Mouse (Mus musculus): Measurements from ENCODE around the gene Tsc1.

Tsc1 gene

DNA sequence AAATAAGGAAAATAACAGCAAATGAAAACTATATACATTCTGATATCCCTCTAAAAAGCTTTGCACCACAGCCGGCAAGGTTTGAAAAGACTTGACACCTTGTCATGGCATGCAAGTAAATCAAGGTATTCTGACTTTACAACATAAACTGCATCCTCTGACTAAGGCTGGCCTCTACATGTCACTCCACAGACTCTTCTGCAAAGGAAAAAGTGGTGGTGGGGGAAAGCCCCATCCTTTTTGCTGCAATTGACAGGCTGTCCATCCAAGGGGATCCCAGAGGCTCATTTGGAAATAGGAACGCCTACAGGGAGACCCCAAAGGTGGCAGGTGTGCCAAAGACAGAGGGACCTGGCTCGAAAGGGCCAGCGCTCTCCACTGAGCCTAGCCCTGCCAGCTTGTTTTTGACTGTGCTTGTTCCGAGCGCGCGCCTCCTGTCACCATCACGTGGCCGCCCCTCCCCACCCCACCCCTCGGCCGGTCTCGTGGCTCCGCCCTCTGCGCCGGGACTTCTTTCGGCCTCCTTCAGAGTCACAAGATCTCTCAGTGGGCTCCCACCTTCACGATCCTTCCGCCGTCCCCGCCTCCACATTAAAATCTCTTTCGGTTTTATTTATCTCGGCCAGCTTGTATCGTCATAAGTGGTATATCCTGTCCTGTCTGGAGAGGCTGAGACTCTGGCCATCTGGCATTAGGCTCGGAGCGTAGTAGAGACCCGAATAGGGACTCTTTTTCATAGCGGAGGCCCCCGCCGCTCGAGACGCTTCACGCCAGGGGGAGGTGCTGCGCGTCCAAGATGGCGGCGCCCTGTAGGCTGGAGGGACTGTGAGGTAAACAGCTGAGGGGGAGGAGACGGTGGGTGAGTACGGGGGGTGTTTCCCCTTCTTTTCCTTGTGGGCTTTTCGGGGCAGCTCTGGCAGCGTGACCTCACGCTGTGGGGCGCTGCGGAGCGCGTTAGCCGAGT, at the start of gene Tsc1:
Gene Tsc1 (plus strand): TSS at position 768 of the 964 bp plus-strand sequence.
- peak; percentile 94 for DNase-seq (ENCODE audit: low spot score)

DNA sequence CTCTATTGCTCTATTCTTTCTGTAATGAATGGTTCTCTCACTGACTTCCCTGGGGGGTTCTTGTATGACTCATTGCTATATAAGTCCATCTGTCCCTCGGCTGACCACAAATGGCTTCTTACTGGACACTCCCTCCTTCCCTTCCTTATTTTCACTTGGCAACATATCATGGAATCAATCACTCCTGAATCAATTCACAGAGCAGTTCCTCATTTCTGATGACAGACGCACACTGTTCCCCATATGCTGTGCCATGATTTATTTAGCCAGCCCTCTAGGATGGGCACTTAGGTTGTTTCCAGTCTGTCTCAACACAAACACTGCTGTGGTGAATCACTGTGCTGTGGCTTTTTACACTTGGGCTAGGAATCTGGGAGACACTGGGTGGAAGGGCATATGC, 49.5 kb upstream of the Tsc1 start:
- DNase-seq (ENCODE audit: low spot score), result no peak

DNA sequence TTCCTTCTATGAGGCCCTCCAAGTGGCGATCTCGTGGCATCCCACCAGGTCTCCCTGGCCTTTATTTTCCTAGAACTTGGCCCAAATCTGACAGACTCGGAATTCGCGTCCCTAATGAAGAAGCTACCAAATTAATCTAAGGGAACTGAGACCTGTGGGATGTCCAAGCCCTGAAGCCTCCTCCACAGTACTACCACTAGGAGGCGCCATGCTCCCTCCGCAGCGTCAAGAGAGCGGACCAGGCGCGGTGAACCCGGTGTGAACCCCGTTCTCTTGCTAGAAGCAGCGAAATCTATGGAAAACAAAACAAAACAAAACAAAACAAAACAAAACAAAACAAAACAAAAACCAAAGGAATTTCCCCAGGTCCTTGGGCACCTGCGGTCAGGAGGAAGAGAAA, 48.2 kb upstream of the Tsc1 start:
- DNase-seq (ENCODE audit: low spot score), result peak; percentile 38

DNA sequence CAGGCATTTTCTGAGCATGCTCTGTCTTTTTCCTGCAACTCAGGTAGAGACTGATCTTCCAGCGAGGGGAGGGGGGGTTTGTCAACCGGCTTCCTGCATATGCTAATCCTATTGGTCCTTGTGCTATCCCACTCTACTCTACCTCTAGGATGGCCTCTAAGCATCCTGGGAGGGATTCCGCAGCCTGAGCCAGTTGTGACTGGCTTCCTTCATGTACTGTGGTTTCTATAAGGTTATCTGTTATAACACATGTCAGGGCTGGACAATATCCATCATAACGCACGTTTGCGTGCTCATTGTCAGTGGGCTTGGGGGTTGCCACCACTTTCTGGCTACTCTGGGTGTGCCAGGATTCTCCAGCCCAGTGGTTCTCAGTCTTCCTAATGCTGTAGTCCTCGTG, 45.0 kb upstream of the Tsc1 start:
- DNase-seq (ENCODE audit: low spot score), result no peak

DNA sequence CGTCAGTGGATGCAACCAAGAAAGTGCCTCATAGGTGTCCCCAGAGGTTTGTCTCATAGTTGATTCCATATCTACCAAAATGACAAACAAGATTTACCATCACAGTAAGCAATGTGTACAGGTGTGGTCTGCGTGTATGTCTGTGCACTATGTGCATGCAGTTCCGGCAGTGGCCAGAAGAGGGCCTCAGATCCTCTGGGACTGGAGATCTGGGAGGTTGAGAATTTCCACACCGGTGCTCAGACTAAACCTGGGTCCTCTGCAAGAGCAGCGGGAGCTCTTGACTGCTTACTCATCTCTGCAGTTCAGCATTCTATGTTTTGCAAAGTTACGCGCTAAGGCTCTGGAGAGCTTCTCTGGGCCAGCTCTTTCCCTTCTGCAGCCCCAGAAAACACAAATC, 44.0 kb upstream of the Tsc1 start:
- no peak for DNase-seq (ENCODE audit: low spot score)

DNA sequence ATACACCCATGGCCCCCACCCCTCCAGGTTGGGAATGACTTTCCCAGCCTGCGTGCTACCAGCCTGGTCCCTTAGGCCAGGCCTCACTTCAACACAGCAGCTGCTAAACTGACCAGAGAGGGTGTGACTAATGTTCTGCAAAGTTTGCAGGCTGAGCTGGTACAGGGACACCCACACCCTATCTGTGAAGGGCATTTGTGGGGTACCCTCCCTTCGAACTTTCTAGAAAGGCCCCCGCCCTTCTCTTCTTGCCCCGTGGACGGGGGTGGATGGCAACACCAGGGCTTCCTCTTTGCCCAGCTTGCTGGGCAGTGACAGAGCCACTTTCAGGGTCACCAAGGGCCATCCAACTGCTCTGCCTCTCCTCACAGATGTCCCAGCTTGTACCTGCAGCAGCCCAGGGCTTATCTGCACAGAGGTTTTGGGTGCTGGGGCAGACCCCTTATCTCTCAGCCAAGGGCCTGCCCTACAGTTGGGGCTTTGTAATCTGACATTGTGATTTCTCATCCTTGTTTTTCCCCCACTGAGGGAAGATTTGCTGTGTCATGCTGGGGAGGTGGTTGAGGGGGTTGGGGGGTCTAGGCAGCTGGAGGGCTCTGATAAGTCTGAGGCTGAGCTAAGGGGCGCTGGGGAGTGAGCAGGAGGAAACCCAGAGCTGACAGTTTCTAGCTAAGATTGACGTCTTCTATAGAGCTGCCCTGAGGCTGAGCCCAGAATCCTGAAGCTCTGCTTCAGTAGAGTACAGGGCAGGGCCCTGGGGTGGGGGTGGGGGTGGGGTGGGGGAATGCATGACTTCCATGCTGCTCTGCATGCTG, 43.1 kb upstream of the Tsc1 start:
- no peak for DNase-seq (ENCODE audit: low spot score)

DNA sequence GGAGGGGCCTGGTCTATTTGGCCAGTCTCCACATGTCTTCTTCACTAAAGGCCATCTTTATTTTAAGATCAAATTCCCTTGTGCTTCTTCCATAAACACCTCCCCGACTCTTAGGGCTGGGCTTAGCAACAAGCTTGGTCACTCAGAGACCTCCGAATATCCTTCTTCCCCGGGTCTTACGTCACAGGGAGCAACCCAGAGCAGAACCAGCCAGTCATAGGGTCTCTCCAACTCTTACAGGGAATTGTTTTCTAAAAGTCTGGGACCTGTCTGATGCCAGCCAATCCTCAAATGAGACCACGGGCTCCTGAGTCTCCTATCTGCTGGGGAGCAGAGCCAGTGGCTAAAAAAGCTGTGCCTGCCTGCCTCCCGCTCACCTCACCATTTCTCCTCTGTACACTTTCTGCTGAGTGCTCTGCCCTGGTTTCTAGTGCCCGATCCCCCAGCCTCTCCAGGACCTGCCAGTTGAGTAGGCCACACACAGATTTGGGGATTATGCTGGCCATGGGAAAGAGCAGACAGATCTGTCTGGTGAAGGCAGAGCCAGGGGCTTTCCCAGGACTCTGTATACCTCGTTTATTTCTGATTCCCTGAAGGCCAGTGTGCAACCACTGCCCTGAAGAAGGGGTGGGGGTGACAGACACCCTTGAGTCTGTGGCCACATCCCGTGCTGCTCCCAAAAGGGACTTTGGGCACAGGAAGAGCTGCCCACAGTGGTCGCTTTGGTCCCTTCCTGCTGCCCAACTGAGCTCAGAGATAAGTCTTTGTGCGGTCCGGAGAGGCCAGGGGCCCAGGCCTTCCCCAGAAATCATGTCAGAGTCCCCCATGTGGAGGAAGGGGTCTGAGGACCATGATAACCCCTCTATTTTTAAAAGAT, 42.1 kb upstream of the Tsc1 start:
- no peak for DNase-seq (ENCODE audit: low spot score)

DNA sequence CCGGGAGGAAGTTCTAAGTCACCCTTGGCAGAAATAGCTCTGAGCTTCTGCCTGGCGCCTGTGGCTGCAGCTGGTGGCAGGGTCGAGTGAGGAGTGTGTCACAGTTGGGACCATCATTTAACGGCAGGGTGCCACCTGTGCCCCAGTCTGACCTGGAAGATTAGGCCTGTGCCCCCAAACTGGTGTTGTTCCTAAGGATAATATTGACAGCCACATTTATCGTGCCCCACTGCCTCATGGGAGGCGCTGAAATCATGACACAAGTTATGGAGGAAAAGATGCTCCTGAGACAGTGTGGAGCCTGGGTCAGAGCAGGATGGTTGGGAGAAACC, 41.5 kb upstream of the Tsc1 start:
- DNase-seq (ENCODE audit: low spot score), result no peak

DNA sequence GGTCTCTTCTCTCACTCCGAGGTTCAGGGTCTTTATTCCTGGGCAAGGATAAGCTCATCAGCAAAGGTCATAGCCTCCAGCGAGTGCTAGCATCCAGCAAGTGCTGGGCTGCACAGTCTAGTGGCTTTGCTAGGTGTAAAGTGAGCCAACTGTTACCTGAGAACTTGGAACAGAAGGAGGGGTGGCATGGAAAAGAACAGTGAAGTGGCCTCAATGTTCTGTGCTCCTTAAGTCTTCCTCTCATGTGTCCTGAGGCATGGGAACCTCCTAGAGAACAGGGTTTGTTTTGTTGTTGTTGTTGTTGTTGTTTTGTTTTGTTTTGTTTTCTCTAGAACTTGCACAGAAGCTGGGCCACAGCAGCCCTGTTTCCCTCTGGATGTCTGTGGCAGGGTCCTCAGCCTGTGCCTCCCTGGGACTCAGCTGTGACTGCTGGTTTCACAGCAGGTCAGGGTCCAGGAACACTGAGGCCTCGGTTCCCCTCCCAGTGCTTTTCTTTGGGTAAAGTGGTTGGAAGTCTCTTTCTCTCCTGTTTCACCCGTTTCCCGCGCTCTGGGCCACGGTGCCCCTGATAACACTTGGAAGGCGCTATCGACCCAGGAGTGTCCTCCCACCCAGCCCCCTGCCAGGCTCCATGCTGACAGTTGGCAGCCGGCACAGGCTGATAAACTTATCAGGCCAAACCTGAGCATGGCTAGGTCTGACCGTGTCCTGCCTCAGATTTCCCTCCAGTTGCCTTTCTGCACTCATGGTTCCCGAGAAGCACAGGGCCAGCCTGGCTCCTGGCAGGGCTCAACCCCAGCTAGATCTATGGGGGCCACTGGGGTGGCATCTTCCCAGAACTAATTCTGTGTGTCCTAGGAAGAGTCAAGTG, 39.1 kb upstream of the Tsc1 start:
- no peak for DNase-seq (ENCODE audit: low spot score)

DNA sequence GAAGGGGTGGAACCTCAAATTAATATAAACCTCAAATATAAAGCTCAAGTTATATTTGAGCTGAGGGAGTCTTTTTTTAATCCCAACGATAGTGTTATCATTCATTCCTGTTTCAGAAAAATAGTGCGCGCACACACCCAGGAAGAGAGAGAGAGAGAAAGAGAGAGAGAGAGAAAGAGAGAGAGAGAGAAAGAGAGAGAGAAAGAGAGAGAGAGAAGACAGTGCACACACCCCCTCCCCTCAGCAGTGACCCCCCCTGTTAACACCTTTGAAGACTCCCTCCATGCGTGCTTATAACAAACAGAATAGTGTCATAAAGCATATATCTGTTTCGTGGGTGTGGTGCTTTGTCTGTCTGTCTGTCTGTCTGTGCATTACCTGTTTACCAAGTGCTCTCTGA, 37.5 kb upstream of the Tsc1 start:
- DNase-seq (ENCODE audit: low spot score), result no peak

DNA sequence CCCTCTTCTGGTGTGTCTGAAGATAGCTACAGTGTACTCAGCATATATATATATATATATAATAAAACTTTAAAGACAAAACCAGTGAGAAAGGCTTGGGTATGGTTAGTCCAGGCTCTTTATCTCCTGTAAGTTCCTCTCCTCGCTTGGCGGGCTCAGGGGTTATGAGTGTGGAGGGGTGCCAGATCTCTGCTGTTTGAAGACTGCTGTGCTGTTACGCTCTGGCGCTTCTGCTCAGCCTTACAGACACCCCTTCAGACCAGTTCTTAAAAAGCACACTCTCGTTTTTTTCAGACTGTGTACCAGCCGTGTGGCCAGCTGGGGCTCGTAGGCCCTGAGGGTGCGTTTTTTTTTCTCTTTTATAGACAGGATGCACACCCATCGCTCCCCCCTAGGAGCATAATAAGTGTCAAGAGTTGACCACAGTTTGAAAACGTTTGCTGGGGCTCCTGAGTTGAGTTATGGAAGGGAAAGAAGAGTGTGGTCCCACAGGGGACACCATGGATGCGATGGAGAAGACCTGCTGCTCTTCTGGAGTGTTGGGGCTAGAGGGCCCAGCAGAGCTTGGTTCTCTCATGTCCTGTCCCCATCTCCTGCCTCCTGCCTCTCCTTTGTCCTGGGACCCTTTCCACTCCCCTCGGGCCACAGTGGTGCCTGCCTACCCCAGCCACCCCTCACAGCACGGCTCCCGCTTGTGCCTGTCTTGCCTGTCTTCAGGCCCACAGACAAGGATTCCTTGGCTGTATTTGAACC, 35.1 kb upstream of the Tsc1 start:
- no peak for DNase-seq (ENCODE audit: low spot score)

DNA sequence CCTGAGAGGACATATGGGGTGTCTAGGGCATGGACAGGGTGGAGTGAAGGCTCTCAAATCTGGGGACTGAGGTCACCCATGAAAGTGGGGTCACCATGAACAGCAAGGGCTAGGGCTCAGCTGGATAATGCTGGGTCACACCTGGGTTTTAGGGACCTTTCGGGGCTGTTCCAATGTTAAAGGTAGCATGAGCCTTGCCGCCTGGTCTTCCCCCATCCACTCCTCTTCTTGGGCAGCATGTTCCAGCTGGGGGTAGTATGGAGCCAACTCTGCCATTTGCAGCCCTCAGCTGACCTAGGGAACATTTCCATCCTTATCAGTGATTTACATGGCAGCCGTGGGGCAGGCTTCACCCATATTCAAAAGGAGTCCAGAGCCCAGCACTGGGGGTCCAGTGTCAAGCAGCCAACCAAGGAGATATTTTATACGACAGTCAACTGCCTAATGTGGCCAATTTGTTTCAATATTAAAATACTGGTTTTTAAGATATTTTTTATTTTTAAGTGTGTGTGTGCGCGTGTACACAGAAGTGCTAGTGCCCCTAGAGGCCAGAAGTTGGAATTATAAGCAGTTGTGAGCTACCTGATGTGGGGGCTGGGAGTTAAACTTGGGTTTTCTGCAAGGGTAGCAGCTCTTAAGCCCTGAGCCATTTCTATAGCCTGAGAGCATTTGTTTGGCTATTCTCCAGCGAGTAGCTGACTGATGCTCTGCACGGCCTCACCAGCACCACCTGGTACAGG, 34.3 kb upstream of the Tsc1 start:
- DNase-seq (ENCODE audit: low spot score), result no peak

DNA sequence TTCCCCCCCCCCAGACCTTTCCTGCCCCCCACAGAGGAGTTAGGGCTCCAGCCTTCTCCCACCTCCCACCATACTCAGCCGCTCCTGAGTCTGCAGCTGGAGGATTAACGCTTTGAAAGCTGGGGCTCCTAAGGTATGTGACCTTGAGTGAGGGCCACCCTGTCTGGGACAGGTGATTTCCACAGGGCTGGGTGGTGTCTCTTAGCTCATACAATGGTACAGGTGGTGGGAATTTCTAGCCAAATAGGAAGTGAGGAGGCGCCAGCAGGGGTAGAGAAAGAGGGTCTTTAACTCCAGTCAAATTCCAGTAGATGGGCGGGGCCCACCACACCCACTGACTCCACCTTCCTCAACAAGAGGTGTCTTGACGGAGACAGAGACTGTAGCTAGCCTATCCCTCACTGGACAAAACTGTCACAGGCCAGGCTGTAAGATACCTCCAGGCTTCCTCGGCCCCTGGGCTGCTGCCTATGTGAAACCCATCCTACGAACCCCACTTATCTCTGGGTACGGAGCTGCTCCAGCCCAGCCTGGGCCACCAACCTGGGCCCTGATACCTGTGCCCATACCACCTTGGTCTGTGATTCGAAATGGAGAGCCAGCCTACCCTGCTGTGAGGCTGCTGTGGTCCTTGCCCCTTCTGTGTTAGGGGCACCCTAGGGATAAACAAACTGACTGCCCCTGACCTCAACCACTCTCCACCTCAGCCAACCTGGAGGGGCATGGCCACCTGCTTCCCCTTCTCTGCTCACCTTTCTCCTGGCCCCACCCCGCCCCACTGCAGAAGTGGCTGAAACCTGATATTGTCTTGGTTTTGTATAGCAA, 33.5 kb upstream of the Tsc1 start:
- DNase-seq (ENCODE audit: low spot score), result no peak

DNA sequence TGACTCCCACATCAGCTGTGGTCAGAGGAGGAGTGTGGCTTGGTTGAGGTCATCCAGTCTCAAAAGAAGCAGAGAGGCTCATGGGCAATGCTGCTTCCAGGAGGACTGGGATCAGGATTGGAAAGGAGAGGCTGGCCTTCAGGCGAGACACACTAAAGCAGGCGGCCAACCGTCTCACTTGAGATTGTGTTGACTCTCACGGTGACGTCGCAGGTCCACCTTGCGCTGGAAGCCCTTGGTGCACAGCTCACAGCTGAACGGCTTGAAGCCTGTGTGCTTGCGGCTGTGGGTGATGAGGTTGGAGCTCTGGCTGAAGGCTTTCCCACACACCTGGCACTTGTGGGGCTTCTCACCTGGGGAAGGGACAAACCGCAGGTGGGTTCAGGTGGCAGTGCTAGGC, 31.2 kb upstream of the Tsc1 start:
- no peak for DNase-seq (ENCODE audit: low spot score)

DNA sequence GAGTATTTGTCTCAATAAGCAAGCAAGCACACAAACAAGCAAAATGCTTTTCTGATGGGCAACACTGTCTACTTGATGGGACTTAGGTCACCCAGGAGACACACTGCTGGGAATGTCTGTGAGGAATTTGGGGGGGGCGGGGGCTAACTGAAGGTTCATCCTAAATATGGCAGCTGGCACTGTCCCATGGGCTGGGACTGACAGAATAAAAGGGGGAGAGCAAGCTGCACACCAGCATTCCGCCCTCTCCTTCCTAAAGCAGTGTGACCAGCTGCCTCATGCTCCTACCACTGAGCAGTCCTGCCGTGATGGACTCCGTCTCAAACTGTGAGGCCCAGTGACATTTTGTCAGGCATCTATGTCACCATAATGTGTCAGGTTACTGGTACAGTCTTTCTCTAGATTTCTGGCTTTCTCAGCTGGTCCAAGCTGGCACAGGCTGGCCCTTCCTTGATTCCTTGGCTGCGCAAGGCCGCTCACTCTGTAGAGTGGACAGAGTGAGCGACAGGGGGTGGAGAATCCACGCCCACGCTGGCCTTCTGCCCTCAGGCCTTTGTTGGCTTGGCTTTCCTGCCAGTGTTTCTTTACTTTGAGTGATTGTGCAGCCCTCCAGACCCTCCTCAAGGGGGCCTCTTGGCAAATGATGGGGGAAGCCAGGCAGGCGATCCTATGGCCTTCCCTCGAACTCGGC, 30.2 kb upstream of the Tsc1 start:
- no peak for DNase-seq (ENCODE audit: low spot score)

DNA sequence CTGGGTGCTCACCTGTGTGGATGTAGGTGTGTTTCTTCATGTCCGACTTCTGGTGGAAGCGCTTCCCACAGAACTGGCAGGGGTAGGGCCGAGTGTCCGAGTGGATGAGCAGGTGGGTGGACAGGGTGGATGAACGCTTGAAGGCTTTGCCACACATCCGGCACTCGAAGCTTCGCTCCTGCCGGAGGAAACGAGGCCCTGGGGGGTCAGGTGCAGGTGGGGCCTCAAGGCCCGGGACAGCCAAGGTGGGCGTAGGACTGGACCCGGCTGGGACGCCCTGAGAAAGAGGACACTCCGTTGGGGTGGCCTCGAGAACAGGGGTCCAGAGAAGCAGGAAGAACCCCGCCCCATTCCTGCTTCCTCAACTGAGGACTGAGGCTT, 29.6 kb upstream of the Tsc1 start:
- DNase-seq (ENCODE audit: low spot score), result no peak

DNA sequence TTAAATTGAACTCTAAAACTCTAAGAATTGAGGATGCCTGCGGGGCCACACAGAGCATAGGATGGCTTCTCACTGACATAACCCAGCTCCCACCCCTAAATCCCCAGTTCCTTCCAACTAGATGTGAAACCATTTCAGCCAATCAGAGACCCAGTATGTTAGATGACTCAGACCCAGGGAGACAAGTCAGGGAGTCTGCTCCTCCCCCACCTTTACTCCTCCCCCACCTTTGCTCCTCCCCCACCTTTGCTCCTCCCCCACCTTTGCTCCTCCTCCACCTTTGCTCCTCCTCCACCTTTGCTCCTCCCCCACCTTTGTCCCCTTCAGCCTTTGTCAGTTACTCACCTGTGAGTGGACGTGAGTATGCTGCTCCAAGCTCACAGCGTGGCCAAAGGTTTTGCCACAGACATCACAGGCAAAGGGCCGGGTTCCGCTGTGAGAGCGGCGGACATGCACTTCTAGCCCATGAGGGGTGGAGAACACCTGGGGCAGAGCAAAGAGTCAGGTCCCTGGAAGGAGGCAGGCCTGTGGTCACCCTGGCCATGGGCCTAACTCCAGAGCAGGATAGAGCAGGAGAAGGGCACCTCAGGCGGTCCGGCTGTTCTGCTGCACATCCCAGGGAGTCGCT, 28.5 kb upstream of the Tsc1 start:
- DNase-seq (ENCODE audit: low spot score), result no peak

DNA sequence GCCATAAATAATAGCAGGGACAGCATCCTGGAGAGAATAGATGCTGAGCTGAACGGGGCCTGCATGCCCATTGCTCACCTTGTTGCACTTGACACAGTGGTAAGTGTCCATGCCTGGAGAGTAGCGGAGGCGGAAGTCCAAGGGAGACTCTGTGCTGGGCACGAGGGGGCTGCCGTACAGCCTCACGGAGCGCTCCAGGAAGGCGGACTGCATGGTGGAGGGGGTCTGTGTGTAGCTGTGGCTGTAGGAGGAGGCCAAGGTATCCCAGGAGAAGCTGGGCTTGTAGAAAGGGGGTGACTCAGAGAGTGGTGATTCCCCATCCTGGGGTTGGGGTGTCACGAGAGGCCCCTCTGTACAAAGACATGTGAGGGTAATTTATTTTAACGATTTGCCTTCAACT, 27.4 kb upstream of the Tsc1 start:
- no peak for DNase-seq (ENCODE audit: low spot score)

All from layer of hippocampus, adult 11-12 months (tissue).